Mouse (Mus musculus): ENCODE measurements around the gene Dpep2nb.

- TF ChIP-seq CTCF (conservative IDR thresholded peaks at IDR 0.05; ENCODE audit: insufficient read depth, insufficient read length, low read depth, low read length), result no peak
- TF ChIP-seq POLR2A (IDR thresholded peaks at IDR 0.05; ENCODE audit: low read depth, low read length), result no peak
Measured at GRCm38 (mm10) chr8:105975363-105975762, 30.4 kb downstream of the Dpep2nb start.

Measured in kidney, adult 2 months (tissue).